ENCODE assay signal across 42 mouse cellular contexts in the genomic region with DNA sequence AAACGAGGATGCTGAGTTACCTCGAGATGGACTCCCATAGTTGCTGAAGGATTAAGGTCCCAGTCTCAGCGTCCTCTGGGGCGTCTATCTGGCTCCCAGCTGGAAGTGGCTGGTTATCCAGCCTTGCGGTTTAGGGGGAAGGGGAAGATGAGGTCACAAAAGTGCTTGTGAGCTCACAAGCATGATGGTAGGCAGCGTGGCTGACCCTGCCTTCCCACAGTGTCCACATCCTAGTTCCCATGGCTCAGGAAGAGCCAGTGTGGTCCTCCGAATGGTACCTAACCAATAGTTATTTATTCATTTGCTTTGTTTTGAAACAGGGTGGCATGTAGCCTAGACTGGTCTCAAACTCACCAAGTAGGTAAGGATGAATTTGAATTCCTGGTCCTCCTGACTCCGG. TPM values are rescaled to one million over a fixed set of nuclear protein-coding genes. Genes with fewer than 3 reads are reported as not detected.
"Had no signal": no experiment of that assay in that cellular context is flagged by ENCODE, and none has a peak within 500 bp of the region (broad histone marks: within the 10 kb centered on the region; RNA-seq: fewer than 3 reads in every experiment).

A gene (minus strand): TSS at position 101 of the 400 bp plus-strand sequence.

- H3K9ac ChIP-seq: heart, embryonic 12.5 days; heart, embryonic 15.5 days; hindbrain, embryonic 12.5 days; hindbrain, embryonic 14.5 days; hindbrain, embryonic 15.5 days; intestine, embryonic 15.5 days; kidney, embryonic 15.5 days had no signal

- H3K9me3 ChIP-seq: heart, embryonic 10.5 days; heart, embryonic 12.5 days; heart, embryonic 13.5 days; heart, embryonic 15.5 days; hindbrain, embryonic 12.5 days; hindbrain, embryonic 15.5 days; intestine, embryonic 15.5 days; kidney, embryonic 15.5 days had no signal

- H3K27me3 ChIP-seq: hindbrain, embryonic 15.5 days had no signal

- H3K4me1 ChIP-seq: hindbrain, embryonic 15.5 days had no signal

- H3K36me3 ChIP-seq: intestine, embryonic 15.5 days had no signal

- H3K4me2 ChIP-seq: heart, embryonic 11.5 days; heart, embryonic 12.5 days; heart, embryonic 13.5 days; heart, embryonic 15.5 days; hindbrain, embryonic 12.5 days; hindbrain, embryonic 14.5 days; hindbrain, embryonic 15.5 days; intestine, embryonic 15.5 days; kidney, embryonic 15.5 days had no signal

- H3K4me3 ChIP-seq: heart, adult 2 months; heart, embryonic 10.5 days; heart, embryonic 12.5 days; heart, embryonic 13.5 days; heart, embryonic 15.5 days; hindbrain, embryonic 10.5 days; hindbrain, embryonic 12.5 days; hindbrain, embryonic 15.5 days; intestine, embryonic 15.5 days; kidney, embryonic 15.5 days; layer of hippocampus, adult 2 months had no signal

- ATAC-seq: hindbrain, embryonic 16.5 days; hindbrain, postnatal 0 days; inflammation-experienced regulatory T-cells, adult 6 months; intestine, embryonic 15.5 days; intestine, embryonic 16.5 days; intestine, postnatal 0 days had no signal

- DNase-seq: heart, adult 2 months; heart, postnatal 10 days; heart, postnatal 14 days; heart, postnatal 36 days; heart, postnatal 4 days; kidney, adult 11 months; kidney, adult 18-20 months; kidney, adult 2 months; kidney, adult 8-10 months; kidney, adult 9 months; kidney, postnatal 10 days; kidney, postnatal 14 days; kidney, postnatal 25 days; kidney, postnatal 36 days; kidney, postnatal 4 days; layer of hippocampus, adult 9-11 months; layer of hippocampus, postnatal 36 days had no signal

- H3K27ac ChIP-seq: heart, adult 2 months; heart, embryonic 10.5 days; heart, embryonic 15.5 days; hindbrain, embryonic 10.5 days; hindbrain, embryonic 12.5 days; hindbrain, embryonic 14.5 days; hindbrain, embryonic 15.5 days; hindbrain, postnatal 0 days; intestine, embryonic 15.5 days; kidney, embryonic 15.5 days; kidney, postnatal 0 days; layer of hippocampus, adult 2 months had no signal

RNA-seq across cellular contexts. Expression of the gene that starts here (rescaled TPM):
- polyA plus RNA-seq: heart, adult 2 months; heart, embryonic 10.5 days; heart, embryonic 11.5 days; heart, embryonic 12.5 days; heart, embryonic 13.5 days; heart, embryonic 14.5 days; heart, embryonic 15.5 days; heart, embryonic 16.5 days; heart, postnatal 0 days; hindbrain, embryonic 10.5 days; hindbrain, embryonic 12.5 days; hindbrain, embryonic 14.5 days; hindbrain, embryonic 15.5 days; hindbrain, embryonic 16.5 days; hindbrain, postnatal 0 days; inflammation-experienced regulatory T-cells, adult 6 months; intestine, embryonic 14.5 days; intestine, embryonic 15.5 days; intestine, embryonic 16.5 days; intestine, postnatal 0 days; kidney, embryonic 14.5 days; kidney, embryonic 16.5 days; kidney, postnatal 0 days; large intestine, adult 2 months had no signal
